Mouse (Mus musculus) spleen, adult 2 months (tissue): ENCODE results near the gene Bbs5.

Experiments
- CTCF ChIP-seq: fragments of 200-500 bp; IDR thresholded peaks from 2 replicates; pipeline ENCODE4 v1.5.1; 2011; ENCODE audit warnings: mild to moderate bottlenecking, inconsistent platforms; ENCODE audit not compliant: insufficient read depth, insufficient read length, insufficient replicate concordance; ENCODE audit errors: extremely low read depth
- POLR2A ChIP-seq: fragments of 200-500 bp; IDR thresholded peaks from 2 replicates; pipeline ENCODE4 v1.6.1; 2011; ENCODE audit warnings: low read depth, low read length, inconsistent platforms

GRCm38 (mm10) chr2:69714126-69714525 lies 67.2 kb downstream of the Bbs5 start:
- TF ChIP-seq POLR2A (no peak), CTCF (no peak)
